Mouse (Mus musculus) ES-Bruce4 (cell line): ENCODE data around the gene Abcb5. TPM values are rescaled to one million over a fixed set of nuclear protein-coding genes. Genes with fewer than 3 reads are reported as not detected.

Experiments
- H3K27ac ChIP-seq: 2 replicates; pipeline ENCODE4 v1.5.1; 2012; ENCODE audit warnings: low read length, inconsistent platforms; ENCODE audit not compliant: insufficient read depth
- H3K27me3 ChIP-seq: 2 replicates; pipeline ENCODE4 v1.6.1; 2012; ENCODE audit warnings: mild to moderate bottlenecking, low read length, inconsistent platforms; ENCODE audit not compliant: control insufficient read depth, poor library complexity, insufficient read depth, severe bottlenecking
- H3K36me3 ChIP-seq: 2 replicates; pipeline ENCODE4 v1.6.1; 2012; ENCODE audit warnings: inconsistent platforms, mild to moderate bottlenecking, low read length, moderate library complexity; ENCODE audit not compliant: control insufficient read depth, poor library complexity, insufficient read depth, severe bottlenecking
- H3K4me1 ChIP-seq: one replicate; pipeline ENCODE4 v1.8.1; 2011; ENCODE audit warnings: low read length; ENCODE audit not compliant: control insufficient read depth, insufficient read depth
- H3K4me3 ChIP-seq: 2 replicates; pipeline ENCODE4 v1.5.1; 2011; ENCODE audit warnings: low read depth, mild to moderate bottlenecking, low read length
- H3K9ac ChIP-seq: 2 replicates; pipeline ENCODE4 v1.6.1; 2012; ENCODE audit warnings: low read depth, mild to moderate bottlenecking, inconsistent platforms; ENCODE audit not compliant: poor library complexity, severe bottlenecking
- H3K9me3 ChIP-seq: replicated peaks from 2 replicates; pipeline ENCODE4 v1.6.1; 2012; ENCODE audit warnings: mild to moderate bottlenecking, low read length, inconsistent platforms; ENCODE audit not compliant: control insufficient read depth, poor library complexity, insufficient read depth, severe bottlenecking
- CTCF ChIP-seq: IDR thresholded peaks from one replicate; pipeline ENCODE4 v1.8.1; 2011; ENCODE audit warnings: low read depth, low read length
- EP300 ChIP-seq: IDR thresholded peaks from 2 replicates; pipeline ENCODE4 v1.6.1; 2011; ENCODE audit warnings: low read depth, low read length; ENCODE audit not compliant: insufficient read depth
- POLR2A ChIP-seq: IDR thresholded peaks from one replicate; pipeline ENCODE4 v1.8.1; 2011; ENCODE audit warnings: low read length; ENCODE audit not compliant: insufficient read depth
- polyA plus RNA-seq: library from polyadenylated mRNA; stranded (reverse); fragments of >200 nt; gene quantifications from 2 replicates; pipeline ENCODE4 v1.2.4, GENCODE M21; 2011; ENCODE audit warnings: low read depth; ENCODE audit not compliant: missing spikeins, insufficient read depth, insufficient read length

Gene Abcb5
- polyA plus RNA-seq = not detected in 2 replicates

DNA sequence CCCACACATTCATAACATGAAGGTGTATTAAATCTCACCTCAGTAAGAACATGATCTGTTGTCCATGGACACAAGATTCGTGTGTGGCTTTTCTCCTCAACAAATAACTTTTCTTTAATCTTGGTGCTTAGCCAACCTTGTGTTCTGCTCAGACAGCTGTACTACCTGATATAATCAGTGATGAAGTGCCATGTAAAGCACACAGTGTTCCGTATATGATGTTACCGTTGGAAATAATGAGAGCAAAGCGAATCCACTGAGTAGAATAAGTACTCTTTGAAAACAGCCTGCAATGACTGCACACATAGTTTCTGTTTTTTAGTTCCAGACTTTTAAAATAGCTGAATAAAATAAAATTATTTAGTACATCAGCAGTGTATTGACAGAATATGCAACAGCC lies at the start of gene Abcb5:
Abcb5 (minus strand) TSS at position 101 of the 400 bp plus-strand sequence.
- Histone ChIP-seq H3K9ac (no peak within 1 kb of the TSS), H3K36me3 (no peaks in the 10 kb centered on the region), H3K27me3 (no peaks in the 10 kb centered on the region), H3K9me3 (no peaks in the 10 kb centered on the region), H3K4me3 (no peak within 1 kb of the TSS), H3K27ac (no peak within 1 kb of the TSS), H3K4me1 (no peaks in the 10 kb centered on the region)
- TF ChIP-seq EP300 (no peak), POLR2A (no peak), CTCF (no peak)

DNA sequence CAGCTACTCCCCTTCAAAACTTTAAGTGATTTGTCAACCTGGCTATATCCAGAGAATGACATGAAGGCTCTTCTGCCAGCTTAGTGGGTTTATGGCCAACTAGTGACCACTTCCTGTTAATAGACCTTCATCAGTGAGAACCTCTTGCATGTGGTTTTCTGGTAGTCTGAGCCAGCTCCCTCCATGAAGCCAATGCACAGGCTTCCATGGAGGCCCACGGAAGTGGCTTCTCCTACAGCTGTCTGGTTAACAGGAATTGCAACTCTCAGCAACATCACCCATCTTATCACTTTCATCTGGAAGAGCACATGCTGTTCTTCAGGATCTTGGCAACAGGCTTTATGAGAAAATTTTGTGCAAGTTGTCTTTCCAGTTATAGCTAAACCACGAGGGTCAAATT lies 33.0 kb upstream of the Abcb5 start:
- Histone ChIP-seq H3K9me3 (no peaks in the 10 kb centered on the region), H3K36me3 (no peaks in the 10 kb centered on the region), H3K4me1 (no peaks in the 10 kb centered on the region), H3K27ac (no peak overlapping the region), H3K4me3 (no peak overlapping the region), H3K27me3 (no peaks in the 10 kb centered on the region), H3K9ac (no peak overlapping the region)
- no peak for TF ChIP-seq CTCF
- no peak for TF ChIP-seq EP300
- no peak for TF ChIP-seq POLR2A

DNA sequence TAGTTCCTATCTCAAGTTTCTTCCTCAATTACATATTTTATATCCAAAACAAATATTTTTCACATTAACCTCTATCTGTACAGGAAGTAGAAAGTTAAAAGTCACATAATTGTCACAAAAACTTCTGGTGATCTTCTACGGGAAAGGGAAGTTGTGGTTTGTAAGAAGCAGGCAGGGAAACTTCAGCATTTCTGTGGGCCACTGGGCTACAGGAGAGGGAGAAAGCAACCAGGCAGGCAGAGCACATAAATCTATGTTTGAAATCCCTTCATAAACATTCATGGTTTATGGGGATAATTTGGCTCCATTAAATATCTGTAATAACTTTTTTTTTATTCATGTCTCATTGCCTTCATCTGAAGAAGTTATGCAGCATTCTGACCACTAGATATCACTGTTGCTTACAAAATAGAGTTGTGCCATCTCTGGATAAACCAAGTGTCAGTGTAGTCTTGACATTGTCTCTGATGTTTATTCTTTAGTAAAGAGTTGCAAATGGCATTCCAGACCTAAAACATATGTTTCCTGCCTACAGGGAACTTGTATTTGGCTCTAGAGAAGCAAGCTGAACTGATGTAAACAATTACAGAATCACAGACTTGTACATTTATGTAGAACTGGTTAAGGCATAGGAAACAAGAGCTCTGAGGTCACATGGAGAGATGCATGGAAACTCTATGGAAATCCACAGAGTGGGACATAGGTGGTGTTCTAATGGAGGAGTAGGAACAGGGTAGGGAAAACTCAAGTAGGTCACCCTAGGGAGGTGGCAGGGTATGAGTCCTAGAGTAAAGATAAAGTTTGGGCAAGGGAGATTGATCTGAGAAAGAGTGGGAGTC lies 28.3 kb upstream of the Abcb5 start:
- no peaks in the 10 kb centered on the region for H3K9me3 ChIP-seq
- TF ChIP-seq CTCF (no peak), EP300 (no peak), POLR2A (no peak)
- no peaks in the 10 kb centered on the region for H3K27me3 ChIP-seq
- no peak overlapping the region for H3K27ac ChIP-seq
- no peaks in the 10 kb centered on the region for H3K4me1 ChIP-seq
- no peak overlapping the region for H3K4me3 ChIP-seq
- H3K9ac ChIP-seq = no peak overlapping the region
- H3K36me3 ChIP-seq = no peaks in the 10 kb centered on the region

DNA sequence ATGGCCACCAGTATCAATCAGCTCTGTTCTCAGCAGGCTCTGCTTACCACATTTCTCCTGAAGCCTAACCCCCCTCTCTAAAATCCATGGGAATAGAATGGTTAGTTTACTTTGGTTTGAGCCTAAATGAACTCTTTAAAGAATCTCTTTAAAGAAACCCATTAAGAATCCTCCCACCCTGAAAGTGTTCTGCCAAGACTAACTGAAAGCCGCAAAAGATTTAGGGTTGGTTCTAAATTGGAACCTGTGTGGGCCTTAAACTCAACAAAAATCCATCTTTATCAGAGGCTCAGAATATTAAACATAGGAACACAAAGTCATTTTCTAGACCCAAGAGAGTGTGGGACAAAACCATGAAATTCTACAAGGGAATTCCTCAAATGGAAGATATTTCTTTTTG lies 18.6 kb upstream of the Abcb5 start:
- H3K9ac ChIP-seq = no peak overlapping the region
- no peak overlapping the region for H3K4me3 ChIP-seq
- H3K27ac ChIP-seq = no peak overlapping the region
- TF ChIP-seq EP300 (no peak), POLR2A (no peak), CTCF (no peak)
- no peaks in the 10 kb centered on the region for H3K27me3 ChIP-seq
- H3K9me3 ChIP-seq = no peaks in the 10 kb centered on the region
- H3K36me3 ChIP-seq = no peaks in the 10 kb centered on the region
- H3K4me1 ChIP-seq = no peaks in the 10 kb centered on the region

DNA sequence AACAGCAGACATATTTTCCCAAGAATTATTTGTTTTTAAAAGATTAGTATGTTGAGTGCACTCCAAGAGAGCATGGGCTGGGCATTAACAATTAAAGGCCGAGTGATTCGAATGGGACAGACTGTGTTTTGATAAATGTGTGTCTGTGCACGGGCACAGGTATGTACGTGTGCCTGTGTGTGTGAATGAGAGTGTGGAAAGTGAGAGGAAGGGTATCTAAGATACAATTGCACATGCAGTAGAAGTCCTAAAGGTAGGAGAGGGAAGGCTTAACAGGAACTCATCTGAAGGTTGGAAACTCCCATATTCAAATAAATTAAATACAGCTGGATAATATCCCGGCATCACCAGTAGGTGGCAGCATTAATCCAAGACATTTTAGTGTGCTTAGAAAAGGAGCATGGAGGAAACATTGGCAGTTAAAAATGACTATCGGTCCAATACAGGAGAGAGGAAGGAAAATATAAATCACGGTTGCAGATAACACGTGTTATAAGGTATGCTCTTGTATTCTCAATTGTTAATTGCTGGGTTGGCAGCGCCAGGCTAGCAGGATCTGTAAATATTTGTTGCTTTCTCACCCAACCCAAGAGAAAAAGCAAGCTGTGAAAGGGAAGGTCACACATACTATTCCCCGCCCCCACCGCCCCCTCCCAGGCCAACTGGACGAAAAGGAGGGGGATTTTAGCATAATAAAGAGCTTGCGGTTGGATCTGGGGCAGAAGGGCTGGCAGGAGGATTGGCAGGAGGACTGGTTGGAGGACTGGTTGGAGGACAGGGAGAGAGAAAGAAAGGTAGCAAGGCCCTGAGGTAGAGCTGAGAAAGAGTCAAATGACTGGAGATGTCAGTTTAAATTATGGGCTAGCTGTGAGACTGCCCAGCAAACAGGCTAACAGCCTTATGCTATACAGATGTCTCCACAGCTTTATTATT lies 35.6 kb downstream of the Abcb5 start:
- H3K9ac ChIP-seq = no peak overlapping the region
- H3K4me1 ChIP-seq = no peaks in the 10 kb centered on the region
- no peak for TF ChIP-seq CTCF
- TF ChIP-seq POLR2A = no peak
- TF ChIP-seq EP300 = no peak
- no peaks in the 10 kb centered on the region for H3K27me3 ChIP-seq
- no peak overlapping the region for H3K4me3 ChIP-seq
- H3K36me3 ChIP-seq = no peaks in the 10 kb centered on the region
- no peak overlapping the region for H3K27ac ChIP-seq
- H3K9me3 ChIP-seq = no peaks in the 10 kb centered on the region
